Mouse (Mus musculus): Measurements from ENCODE around the gene Slc36a1. TPM values are rescaled to one million over a fixed set of nuclear protein-coding genes. Genes with fewer than 3 reads are reported as not detected.

The Slc36a1 gene
- total and polyA plus RNA-seq, 3 experiments: 0.51 to 5.0 (median 2.5) TPM

DNA sequence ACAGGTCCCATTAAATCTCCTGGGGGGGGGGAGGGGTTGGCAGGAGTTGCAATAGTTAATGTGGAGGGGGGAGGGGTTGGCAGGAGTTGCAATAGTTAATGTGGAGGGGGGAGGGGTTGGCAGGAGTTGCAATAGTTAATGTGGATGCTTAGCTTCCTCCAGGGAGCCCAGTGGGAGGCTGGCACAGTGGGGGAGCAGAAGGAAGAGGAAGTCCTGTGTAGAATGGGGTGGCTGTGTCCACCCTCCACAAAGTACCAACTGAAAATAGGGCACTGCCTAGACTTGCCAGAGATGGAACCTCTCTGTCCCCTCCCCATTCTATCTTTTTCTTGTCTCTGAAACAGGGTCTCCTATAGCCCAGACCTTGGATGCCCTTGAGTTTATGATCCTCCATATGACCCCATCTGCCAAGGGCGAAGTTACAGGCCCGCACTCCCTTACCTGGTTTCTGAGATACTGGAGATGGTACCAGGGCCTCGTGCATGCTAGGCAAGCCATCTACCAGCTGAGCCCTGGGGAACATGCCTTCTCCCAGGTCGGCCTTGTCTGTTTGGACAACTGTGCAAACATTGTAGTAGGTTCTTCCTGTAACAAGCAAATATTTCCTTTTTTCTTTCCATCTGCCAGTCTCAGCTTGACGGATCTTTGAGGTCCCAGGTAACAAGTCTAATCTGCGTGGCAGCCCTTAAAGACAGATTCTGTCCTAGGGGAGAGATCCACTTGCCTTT, 5.6 kb downstream of the Slc36a1 start (continued):
- no peak for TF ChIP-seq E2F4 (IDR thresholded peaks at IDR 0.05; ENCODE audit: insufficient replicate concordance, low read depth, low read length)
- no peak for TF ChIP-seq TBP (conservative IDR thresholded peaks at IDR 0.05; ENCODE audit: low read depth, low read length)

DNA sequence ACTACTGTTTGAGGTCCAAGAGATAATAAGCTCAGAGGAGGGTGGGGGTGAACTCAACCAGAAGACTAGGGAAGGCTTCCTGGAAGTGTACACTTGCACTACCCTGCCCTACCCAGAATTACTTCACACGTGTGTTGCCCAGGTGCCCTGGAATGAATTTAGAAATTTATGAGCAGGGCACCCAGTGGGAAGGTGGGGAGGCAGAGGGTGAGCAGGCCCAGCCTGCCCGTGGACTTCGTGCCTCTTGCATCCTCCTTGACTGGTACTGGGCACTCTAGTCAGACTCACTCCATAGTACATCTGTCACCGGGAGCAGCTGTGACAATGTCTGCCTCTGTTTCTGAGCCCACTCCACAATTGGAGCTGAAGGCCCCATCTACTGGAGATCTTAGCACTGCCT, 9.4 kb downstream of the Slc36a1 start:
- in situ Hi-C loops (cut with MboI; ENCODE audit: low pct_ligation_motif_present, low pct_unique_long_range_greater_than_20kb, low sequenced_read_pairs) (no loop called here), dilution Hi-C loops (cut with MboI; ENCODE audit: extremely low pct_ligation_motif_present, extremely low pct_unique_long_range_greater_than_20kb, low sequenced_read_pairs) (no loop called here)
- H3K36me3 ChIP-seq (replicated peaks in 1 of 2; ENCODE audit: control insufficient read depth in 1 of 2, insufficient read depth in 1 of 2, low read length in 1 of 2): peaks cover 0 to 39% of the 10 kb centered on the region in 2 experiments
- H3K27ac ChIP-seq (ENCODE audit: insufficient read depth, low read depth): no peak overlapping the region
- no peaks in the 10 kb centered on the region for H3K9me3 ChIP-seq (replicated peaks; ENCODE audit: low read length)
- H3K9ac ChIP-seq (ENCODE audit: insufficient read depth, low read depth): no peak overlapping the region
- H3K27me3 ChIP-seq (replicated peaks): no peaks in the 10 kb centered on the region
- peaks cover 0 to 1% of the 10 kb centered on the region in 2 experiments; a peak in 1 of 4 replicates for H3K4me1 ChIP-seq (ENCODE audit: control insufficient read depth in 1 of 2, insufficient read depth in 2 of 2)
- H3K79me2 ChIP-seq (replicated peaks; ENCODE audit: control insufficient read depth, extremely low read depth, insufficient read depth, poor library complexity, severe bottlenecking): no peaks in the 10 kb centered on the region
- H3K4me2 ChIP-seq (ENCODE audit: insufficient read depth, low read depth, poor library complexity, severe bottlenecking): no peak overlapping the region
- DNase-seq (ENCODE audit: extremely low read depth): no peak
- no peak overlapping the region for H3K4me3 ChIP-seq (replicated peaks in 1 of 3; ENCODE audit: low read depth in 2 of 3, low read length in 2 of 3, poor library complexity in 1 of 3)
- TF ChIP-seq POLR2A (IDR thresholded peaks at IDR 0.05; ENCODE audit: low read depth, low read length): no peak
- TF ChIP-seq RAD21 (IDR thresholded peaks at IDR 0.05; ENCODE audit: low read depth, low read length): no peak
- no peak for TF ChIP-seq TCF12 (IDR thresholded peaks at IDR 0.05; ENCODE audit: low read depth, low read length)
- no peak for TF ChIP-seq BHLHE40 (IDR thresholded peaks at IDR 0.05; ENCODE audit: low read depth, low read length)
- TF ChIP-seq MAX (IDR thresholded peaks at IDR 0.05; ENCODE audit: low read length): no peak
- TF ChIP-seq NRF1 (IDR thresholded peaks at IDR 0.05; ENCODE audit: low read depth, low read length): no peak
- TF ChIP-seq ZKSCAN1 (IDR thresholded peaks at IDR 0.05; ENCODE audit: borderline replicate concordance, low read depth, low read length): no peak
- TF ChIP-seq TBP (conservative IDR thresholded peaks at IDR 0.05; ENCODE audit: low read depth, low read length): no peak
- TF ChIP-seq ELF1 (IDR thresholded peaks at IDR 0.05; ENCODE audit: low read depth, low read length): no peak
- TF ChIP-seq USF1 (IDR thresholded peaks at IDR 0.05; ENCODE audit: low read depth, low read length): no peak
- TF ChIP-seq CTCF (conservative IDR thresholded peaks at IDR 0.05 in 1 of 2, IDR thresholded peaks at IDR 0.05 in 1 of 2; ENCODE audit: low read depth in 2 of 2, low read length in 2 of 2): no peak
- no peak for TF ChIP-seq MYC (IDR thresholded peaks at IDR 0.05; ENCODE audit: low read depth, low read length)

- H3K4me3 ChIP-seq (replicated peaks in 1 of 3; ENCODE audit: low read depth in 2 of 3, low read length in 2 of 3, poor library complexity in 1 of 3): no peak overlapping the region
- no peak overlapping the region for H3K9ac ChIP-seq (ENCODE audit: insufficient read depth, low read depth)
- no peaks in the 10 kb centered on the region for H3K9me3 ChIP-seq (replicated peaks; ENCODE audit: low read length)
- DNase-seq (ENCODE audit: extremely low read depth): no peak
- TF ChIP-seq UBTF (IDR thresholded peaks at IDR 0.05; ENCODE audit: low read depth, low read length) (no peak), KAT2A (IDR thresholded peaks at IDR 0.05; ENCODE audit: insufficient replicate concordance, low read length) (no peak), HCFC1 (IDR thresholded peaks at IDR 0.05; ENCODE audit: low read depth, low read length) (no peak), BHLHE40 (IDR thresholded peaks at IDR 0.05; ENCODE audit: low read depth, low read length) (no peak), JUND (conservative IDR thresholded peaks at IDR 0.05; ENCODE audit: low read depth, low read length) (no peak), POLR2AphosphoS2 (IDR thresholded peaks at IDR 0.05; ENCODE audit: low read depth, low read length) (no peak), TBP (conservative IDR thresholded peaks at IDR 0.05; ENCODE audit: low read depth, low read length) (no peak), TCF12 (IDR thresholded peaks at IDR 0.05; ENCODE audit: low read depth, low read length) (no peak), MYC (IDR thresholded peaks at IDR 0.05; ENCODE audit: low read depth, low read length) (no peak), ZMIZ1 (IDR thresholded peaks at IDR 0.05; ENCODE audit: low read depth, low read length) (no peak), EP300 (IDR thresholded peaks at IDR 0.05; ENCODE audit: low read length) (no peak), POLR2A (IDR thresholded peaks at IDR 0.05; ENCODE audit: low read depth, low read length) (no peak), USF2 (conservative IDR thresholded peaks at IDR 0.05; ENCODE audit: low read depth, low read length) (no peak), MAX (IDR thresholded peaks at IDR 0.05; ENCODE audit: low read length) (no peak), USF1 (IDR thresholded peaks at IDR 0.05; ENCODE audit: low read depth, low read length) (no peak), ETS1 (conservative IDR thresholded peaks at IDR 0.05; ENCODE audit: low read depth, low read length) (no peak), PAX5 (IDR thresholded peaks at IDR 0.05; ENCODE audit: low read length) (no peak), MEF2A (IDR thresholded peaks at IDR 0.05; ENCODE audit: borderline replicate concordance, low read depth, low read length) (no peak), NELFE (IDR thresholded peaks at IDR 0.05; ENCODE audit: low read depth, low read length) (no peak)
- H3K4me1 ChIP-seq (ENCODE audit: control insufficient read depth in 1 of 2, insufficient read depth in 2 of 2): no peaks in the 10 kb centered on the region
- no peak overlapping the region for H3K4me2 ChIP-seq (ENCODE audit: insufficient read depth, low read depth, poor library complexity, severe bottlenecking)
- in situ Hi-C loops (cut with MboI; ENCODE audit: low pct_ligation_motif_present, low pct_unique_long_range_greater_than_20kb, low sequenced_read_pairs) (no loop called here), dilution Hi-C loops (cut with MboI; ENCODE audit: extremely low pct_ligation_motif_present, extremely low pct_unique_long_range_greater_than_20kb, low sequenced_read_pairs) (no loop called here)
- H3K27ac ChIP-seq (ENCODE audit: insufficient read depth, low read depth): no peak overlapping the region
- peaks cover 3 to 43% of the 10 kb centered on the region in 2 experiments for H3K36me3 ChIP-seq (replicated peaks in 1 of 2; ENCODE audit: control insufficient read depth in 1 of 2, insufficient read depth in 1 of 2, low read length in 1 of 2)
- H3K79me2 ChIP-seq (replicated peaks; ENCODE audit: control insufficient read depth, extremely low read depth, insufficient read depth, poor library complexity, severe bottlenecking): no peaks in the 10 kb centered on the region
- no peaks in the 10 kb centered on the region for H3K27me3 ChIP-seq (replicated peaks)
Measured at GRCm38 (mm10) chr11:55214161-55214560, 10.0 kb downstream of the Slc36a1 start.
